In genomic region chr6:40048969-40049908, GRCm38 (mm10) we compare ENCODE assay signal across 9 mouse cellular contexts.
A peak's percentile ranks its signal among the peaks of the same experiment; 100 is the strongest.
DNase-seq lines count a peak whose midpoint lies in the region; ATAC-seq and TF ChIP-seq lines count a peak whose summit lies in the region.
"Had no signal": no experiment of that assay in that cellular context is flagged by ENCODE, and none has a peak within 500 bp of the region (broad histone marks: within the 10 kb centered on the region; RNA-seq: fewer than 3 reads in every experiment).

No protein-coding gene starts in this region.

- 41% methylated on average over 11 of the region's 11 CpGs for WGBS in lung, embryonic 14.5 days
- WGBS in hindbrain, embryonic 12.5 days: 36% methylated on average over 11 of the region's 11 CpGs
- 37% methylated on average over 11 of the region's 11 CpGs for WGBS in midbrain, embryonic 11.5 days

- H3K4me2 ChIP-seq in lung, embryonic 14.5 days: no peak overlapping the region
- peak overlapping the region; percentile 33 for H3K4me2 ChIP-seq in hindbrain, embryonic 12.5 days (replicated peaks)
- H3K4me2 ChIP-seq in midbrain, embryonic 11.5 days: peak overlapping the region; percentile 22

- ATAC-seq in lung, embryonic 14.5 days (ENCODE audit: insufficient read depth): no peak
- ATAC-seq in hindbrain, embryonic 12.5 days (ENCODE audit: low FRiP score): peak; percentile 84
- ATAC-seq in midbrain, embryonic 11.5 days (ENCODE audit: low FRiP score): peak; percentile 82

- H3K27me3 ChIP-seq in lung, embryonic 14.5 days (ENCODE audit: insufficient read depth, low read length): no peaks in the 10 kb centered on the region
- no peaks in the 10 kb centered on the region for H3K27me3 ChIP-seq in hindbrain, embryonic 12.5 days
- no peaks in the 10 kb centered on the region for H3K27me3 ChIP-seq in midbrain, embryonic 11.5 days (ENCODE audit: control insufficient read depth, insufficient read depth, low read length)

- no peaks in the 10 kb centered on the region for H3K9me3 ChIP-seq in lung, embryonic 14.5 days (ENCODE audit: low read depth, low read length)
- H3K9me3 ChIP-seq in hindbrain, embryonic 12.5 days (replicated peaks): no peaks in the 10 kb centered on the region
- no peaks in the 10 kb centered on the region for H3K9me3 ChIP-seq in midbrain, embryonic 11.5 days (ENCODE audit: control insufficient read depth, low read length)

- H3K27ac ChIP-seq in lung, embryonic 14.5 days (ENCODE audit: low read depth): no peak overlapping the region
- H3K27ac ChIP-seq in hindbrain, embryonic 12.5 days: peak overlapping the region; percentile 75
- H3K27ac ChIP-seq in midbrain, embryonic 11.5 days (ENCODE audit: low read depth, low read length): peak overlapping the region; percentile 52; the same call in 1 of the 2 replicates

- TF ChIP-seq CTCF in lung, embryonic 14.5 days (IDR thresholded peaks at IDR 0.05; ENCODE audit: low read depth): peak; percentile 29; the same call in 1 of the 2 replicates

- peak; percentile 60 for DNase-seq in lung, embryonic 14.5 days
- no peak for DNase-seq in lung, adult 18-20 months
- DNase-seq in cerebellum, adult 18-20 months: peak; percentile 26 to 47
- DNase-seq in midbrain, embryonic 11.5 days (ENCODE audit: low spot score, missing footprints): peak; percentile 91
- DNase-seq in gastrocnemius, postnatal 4 days (ENCODE audit: low spot score in 2 of 2): no peak
- no peak for DNase-seq in urinary bladder, adult 2 months (ENCODE audit: low spot score)
- DNase-seq in gastrocnemius, postnatal 10 days: no peak

- H3K4me1 ChIP-seq in lung, embryonic 14.5 days (ENCODE audit: insufficient read depth): no peaks in the 10 kb centered on the region
- peaks cover 17% of the 10 kb centered on the region for H3K4me1 ChIP-seq in hindbrain, embryonic 12.5 days
- H3K4me1 ChIP-seq in midbrain, embryonic 11.5 days (ENCODE audit: control insufficient read depth, insufficient read depth, low read length): peaks cover 10% of the 10 kb centered on the region; the same call in 1 of the 2 replicates

- H3K4me3 ChIP-seq in lung, embryonic 14.5 days (ENCODE audit: low read depth, low read length): no peak overlapping the region
- no peak overlapping the region for H3K4me3 ChIP-seq in hindbrain, embryonic 12.5 days
- H3K4me3 ChIP-seq in midbrain, embryonic 11.5 days (ENCODE audit: low read depth, low read length): no peak overlapping the region
- H3K4me3 ChIP-seq: myocyte had no signal

- H3K36me3 ChIP-seq in lung, embryonic 14.5 days (ENCODE audit: insufficient read depth): no peaks in the 10 kb centered on the region
- no peaks in the 10 kb centered on the region for H3K36me3 ChIP-seq in hindbrain, embryonic 12.5 days
- H3K36me3 ChIP-seq in midbrain, embryonic 11.5 days (ENCODE audit: control insufficient read depth, insufficient read depth, low read length): no peaks in the 10 kb centered on the region

- no peak overlapping the region for H3K9ac ChIP-seq in lung, embryonic 14.5 days
- H3K9ac ChIP-seq in hindbrain, embryonic 12.5 days: peak overlapping the region; percentile 6; the same call in 1 of the 2 replicates
- peak overlapping the region; percentile 21; the same call in 1 of the 2 replicates for H3K9ac ChIP-seq in midbrain, embryonic 11.5 days (ENCODE audit: low read length)

Comparison
In these comparisons a context has a peak if more than half of its experiments do, and no peak if none do; other contexts are left out.
1. DNase-seq: peak in lung, embryonic 14.5 days (single experiment), cerebellum, adult 18-20 months (2 of 2) and midbrain, embryonic 11.5 days (single experiment); none in lung, adult 18-20 months (0 of 2), gastrocnemius, postnatal 4 days (0 of 2), urinary bladder, adult 2 months (single experiment) and gastrocnemius, postnatal 10 days (single experiment).